Mouse (Mus musculus) spleen, adult 2 months (tissue): ENCODE results near the gene Ajuba.

ENCODE experiments used
- CTCF ChIP-seq: fragments of 200-500 bp; IDR thresholded peaks from 2 replicates; pipeline ENCODE4 v1.5.1; 2011; ENCODE audit warnings: mild to moderate bottlenecking, inconsistent platforms; ENCODE audit not compliant: insufficient read depth, insufficient read length, insufficient replicate concordance; ENCODE audit errors: extremely low read depth
- POLR2A ChIP-seq: fragments of 200-500 bp; IDR thresholded peaks from 2 replicates; pipeline ENCODE4 v1.6.1; 2011; ENCODE audit warnings: low read depth, low read length, inconsistent platforms

GRCm38 (mm10) chr14:54621133-54621532 is 43.8 kb upstream of the Ajuba start, which contains the start of gene Psmb11:
- TF ChIP-seq POLR2A (no peak), CTCF (no peak)
